9 mouse cellular contexts compared by ENCODE assay signal in the genomic region with DNA sequence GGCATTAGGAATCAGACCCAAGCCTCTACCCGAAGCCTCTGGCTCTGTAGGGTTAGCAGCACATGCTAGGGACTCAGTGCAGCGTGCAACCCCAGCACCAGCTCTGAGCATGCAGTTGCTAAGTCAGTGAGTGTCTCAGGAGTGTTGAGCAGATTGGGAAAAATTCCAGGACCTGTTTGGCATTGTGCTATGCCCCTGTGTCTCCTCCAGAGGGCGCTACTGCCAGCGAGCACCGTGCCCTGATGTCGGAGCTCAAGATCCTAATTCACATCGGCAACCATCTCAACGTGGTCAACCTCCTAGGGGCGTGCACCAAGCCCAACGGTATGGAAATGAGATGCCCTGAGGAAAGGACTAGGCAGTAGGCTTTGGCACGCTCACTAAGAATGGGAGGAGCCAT. TPM values are rescaled to one million over a fixed set of nuclear protein-coding genes. Genes with fewer than 3 reads are reported as not detected.
DNase-seq lines count a peak whose midpoint lies in the region; ATAC-seq and TF ChIP-seq lines count a peak whose summit lies in the region.
"Had no signal": no experiment of that assay in that cellular context is flagged by ENCODE, and none has a peak within 500 bp of the region (broad histone marks: within the 10 kb centered on the region; RNA-seq: fewer than 3 reads in every experiment).

No protein-coding gene starts in this region.

- H3K27ac ChIP-seq in heart, embryonic 14.5 days (replicated peaks in 1 of 2; ENCODE audit: control insufficient read depth in 1 of 2, insufficient read depth in 1 of 2, low read depth in 2 of 2, low read length in 2 of 2) = no peak overlapping the region
- H3K27ac ChIP-seq in MEL (ENCODE audit: control insufficient read depth, low read depth, low read length) = no peak overlapping the region
- H3K27ac ChIP-seq in forebrain, embryonic 12.5 days = no peak overlapping the region

- H3K4me2 ChIP-seq in heart, embryonic 14.5 days (ENCODE audit: low read length) = peak overlapping the region; percentile 53
- H3K4me2 ChIP-seq in forebrain, embryonic 12.5 days = peak overlapping the region; percentile 34

- 9% methylated on average over 11 of the region's 11 CpGs for WGBS in heart, embryonic 14.5 days
- 4% methylated on average over 11 of the region's 11 CpGs for WGBS in forebrain, embryonic 12.5 days

- no peak overlapping the region for H3K9ac ChIP-seq in heart, embryonic 14.5 days (ENCODE audit: low read length)
- H3K9ac ChIP-seq in MEL (ENCODE audit: control insufficient read depth, low read depth, low read length, poor library complexity, severe bottlenecking) = no peak overlapping the region
- no peak overlapping the region for H3K9ac ChIP-seq in forebrain, embryonic 12.5 days

- ATAC-seq in heart, embryonic 14.5 days (ENCODE audit: insufficient number of reproducible peaks, insufficient read depth, low FRiP score, low read depth) = no peak
- no peak for ATAC-seq in forebrain, embryonic 12.5 days (ENCODE audit: low FRiP score)
- ATAC-seq in megakaryocyte progenitor cell, adult 5-6 weeks (replicated peaks; ENCODE audit: poor library complexity) = peak; percentile 58; the same call in 1 of the 2 replicates

- no peak overlapping the region for H3K4me3 ChIP-seq in heart, embryonic 14.5 days (ENCODE audit: control insufficient read depth in 1 of 2, insufficient read depth in 1 of 2, low read depth in 1 of 2, low read length in 2 of 2)
- H3K4me3 ChIP-seq in MEL (ENCODE audit: control insufficient read depth in 1 of 2, insufficient read depth in 1 of 2, low read depth in 2 of 2, low read length in 2 of 2) = no peak overlapping the region
- H3K4me3 ChIP-seq in forebrain, embryonic 12.5 days (replicated peaks) = 0 out of 2 replicates have a peak overlapping the region, but pooled peaks have one; percentile 4

- H3K9me3 ChIP-seq in heart, embryonic 14.5 days (ENCODE audit: control insufficient read depth, low read length) = no peaks in the 10 kb centered on the region
- H3K9me3 ChIP-seq in MEL (replicated peaks; ENCODE audit: insufficient read depth, low read length) = no peaks in the 10 kb centered on the region
- no peaks in the 10 kb centered on the region for H3K9me3 ChIP-seq in forebrain, embryonic 12.5 days

- no peak for TF ChIP-seq EP300 in MEL (IDR thresholded peaks at IDR 0.05; ENCODE audit: low read depth in 1 of 2, low read length in 2 of 2)

- DNase-seq in heart, adult 9 months (ENCODE audit: low spot score in 2 of 2) = no peak
- DNase-seq in MEL (ENCODE audit: low read depth, low spot score) = peak; percentile 25
- no peak for DNase-seq in right cerebral cortex, postnatal 36 days (ENCODE audit: low spot score in 2 of 2)
- DNase-seq in ovary, postnatal 10 days (ENCODE audit: low spot score) = no peak
- DNase-seq in natural killer cell, adult 2 months (ENCODE audit: low spot score in 2 of 2) = no peak
- DNase-seq: kidney, adult 9 months had no signal

- TF ChIP-seq RAD21 in MEL (IDR thresholded peaks at IDR 0.05; ENCODE audit: low read depth, low read length) = peak; percentile 46

- H3K79me2 ChIP-seq in MEL (ENCODE audit: control insufficient read depth, insufficient read depth, low read length, poor library complexity) = no peaks in the 10 kb centered on the region

- H3K36me3 ChIP-seq in heart, embryonic 14.5 days (ENCODE audit: control insufficient read depth, insufficient read depth, low read length) = no peaks in the 10 kb centered on the region
- H3K36me3 ChIP-seq in MEL (ENCODE audit: control insufficient read depth in 1 of 2, insufficient read depth in 2 of 2, low read length in 2 of 2) = 0 out of 4 replicates have a peak, but pooled peaks cover 0 to 2% of the 10 kb centered on the region in 2 experiments
- no peaks in the 10 kb centered on the region for H3K36me3 ChIP-seq in forebrain, embryonic 12.5 days (replicated peaks)

- peaks cover 9 to 12% of the 10 kb centered on the region in 2 experiments; a peak in 2 of 4 replicates for H3K4me1 ChIP-seq in heart, embryonic 14.5 days (ENCODE audit: control insufficient read depth in 2 of 2, insufficient read depth in 2 of 2, low read length in 2 of 2)
- peaks cover 0 to 8% of the 10 kb centered on the region in 2 experiments; a peak in 3 of 4 replicates for H3K4me1 ChIP-seq in MEL (ENCODE audit: control insufficient read depth in 1 of 2, insufficient read depth in 2 of 2, low read length in 2 of 2)
- peaks cover 8% of the 10 kb centered on the region for H3K4me1 ChIP-seq in forebrain, embryonic 12.5 days

- TF ChIP-seq POLR2A in MEL (IDR thresholded peaks at IDR 0.05; ENCODE audit: control insufficient read depth in 1 of 2, insufficient read depth in 1 of 2, low read depth in 1 of 2, low read length in 2 of 2, poor library complexity in 1 of 2) = no peak

- TF ChIP-seq CTCF in MEL (IDR thresholded peaks at IDR 0.05 in 2 of 3, conservative IDR thresholded peaks at IDR 0.05 in 1 of 3; ENCODE audit: control insufficient read depth in 1 of 3, insufficient read depth in 1 of 3, low read depth in 2 of 3, low read length in 3 of 3, poor library complexity in 1 of 3, severe bottlenecking in 1 of 3) = peak; percentile 78 to 92 (median 91)

- peaks cover 55% of the 10 kb centered on the region for H3K27me3 ChIP-seq in heart, embryonic 14.5 days (ENCODE audit: control insufficient read depth, insufficient read depth, low read length)
- H3K27me3 ChIP-seq in MEL (ENCODE audit: control insufficient read depth in 1 of 2, insufficient read depth in 2 of 2, low read length in 2 of 2) = no peaks in the 10 kb centered on the region
- peaks cover 60% of the 10 kb centered on the region for H3K27me3 ChIP-seq in forebrain, embryonic 12.5 days

TF ChIP-seq in MEL, 35 proteins besides CTCF, POLR2A, EP300 and RAD21:
- TF ChIP-seq JUND (IDR thresholded peaks at IDR 0.05; ENCODE audit: low read depth, low read length) (no peak), ZC3H11A (IDR thresholded peaks at IDR 0.05; ENCODE audit: low read depth, low read length) (0 out of 2 replicates have a peak, but pooled peaks have one; percentile 28), ZNF384 (IDR thresholded peaks at IDR 0.05; ENCODE audit: low read depth, low read length) (no peak), MAX (IDR thresholded peaks at IDR 0.05; ENCODE audit: low read length) (no peak), ETS1 (IDR thresholded peaks at IDR 0.05; ENCODE audit: low read depth, low read length) (no peak), MEF2A (IDR thresholded peaks at IDR 0.05; ENCODE audit: extremely low read depth, insufficient replicate concordance, low read depth, low read length, poor library complexity, severe bottlenecking) (no peak), SMC3 (IDR thresholded peaks at IDR 0.05; ENCODE audit: low read depth, low read length) (peak; percentile 70)

RNA-seq across cellular contexts. Expression of a gene that starts 27.0 kb away (rescaled TPM):
- 0.78 and 1.1 TPM in 2 replicates for polyA plus RNA-seq in heart, embryonic 14.5 days (2014; fragmentation: Nextera tagmentation; extraction: Ambion mirVana)
- not detected in 2 replicates for total RNA-seq in MEL (2012; rRNA removed)
- not detected for polyA plus RNA-seq in MEL (2012; ENCODE audit: insufficient read depth in 1 of 2, insufficient read length in 2 of 2, low read depth in 1 of 2, low replicate concordance in 2 of 2, missing spikeins in 1 of 2)
- polyA plus RNA-seq in forebrain, embryonic 12.5 days (2016; fragmentation: Nextera tagmentation; extraction: Ambion mirVana) = not detected in 2 replicates
- not detected in 2 replicates for total RNA-seq in megakaryocyte progenitor cell, adult 5-6 weeks (2015)
- not detected in 2 replicates for total RNA-seq in megakaryocyte progenitor cell, adult 5-6 weeks (2017)

RNA-seq across cellular contexts. Expression of a gene that starts 27.4 kb away (rescaled TPM):
- polyA plus RNA-seq in heart, embryonic 14.5 days (2014; fragmentation: Nextera tagmentation; extraction: Ambion mirVana) = 9.3 and 10.0 TPM in 2 replicates
- total RNA-seq in MEL (2012; rRNA removed) = 0.07 and 0.08 TPM in 2 replicates
- under 1 TPM in 1 of 2 experiments, not detected in 1; 0.13 TPM for polyA plus RNA-seq in MEL (2012; ENCODE audit: insufficient read depth in 1 of 2, insufficient read length in 2 of 2, low read depth in 1 of 2, low replicate concordance in 2 of 2, missing spikeins in 1 of 2)
- polyA plus RNA-seq in forebrain, embryonic 12.5 days (2016; fragmentation: Nextera tagmentation; extraction: Ambion mirVana) = 2.1 and 2.3 TPM in 2 replicates
- 0.02 and 0.07 TPM in 2 replicates for total RNA-seq in megakaryocyte progenitor cell, adult 5-6 weeks (2015)
- 0.17 and 0.24 TPM in 2 replicates for total RNA-seq in megakaryocyte progenitor cell, adult 5-6 weeks (2017)
